Mouse (Mus musculus) telencephalon, adult 2 months (tissue): ENCODE data around the gene Pip5kl1.

Experiments used
- DNase-seq: peaks from one replicate; pipeline ENCODE4 v3.0.0-alpha.2; 2011; ENCODE audit warnings: low read depth, low spot score

Pip5kl1 gene

GRCm38 (mm10) chr2:32574497-32574896, at the start of gene Pip5kl1:
TSS of gene Pip5kl1 (plus strand) at chr2:32574797.
- DNase-seq = no peak

GRCm38 (mm10) chr2:32525816-32526215, 48.8 kb upstream of the Pip5kl1 start:
- no peak for DNase-seq

GRCm38 (mm10) chr2:32527468-32527966, 47.1 kb upstream of the Pip5kl1 start:
- no peak for DNase-seq

- DNase-seq = no peak
Observed at GRCm38 (mm10) chr2:32528326-32528725, 46.3 kb upstream of the Pip5kl1 start.

DNA sequence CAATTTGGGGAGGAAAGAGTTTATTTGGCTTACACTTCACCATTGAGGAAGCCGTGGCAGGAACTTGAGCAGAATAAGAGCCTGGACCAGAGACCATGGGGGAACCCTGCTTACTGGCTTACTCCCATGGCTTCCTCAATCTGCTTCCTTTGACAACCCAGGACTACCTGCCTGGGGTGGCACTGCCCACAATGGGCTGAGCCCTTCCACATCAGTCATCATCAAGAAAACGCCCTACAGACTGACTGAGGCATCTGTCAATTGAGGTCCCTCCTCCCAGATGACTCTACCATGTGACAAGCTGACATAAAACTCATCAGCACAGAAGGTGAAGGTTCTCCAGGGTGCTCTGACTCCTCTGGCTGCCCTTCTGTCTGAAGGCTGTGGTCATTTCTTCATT, 44.1 kb upstream of the Pip5kl1 start:
- DNase-seq = no peak

DNA sequence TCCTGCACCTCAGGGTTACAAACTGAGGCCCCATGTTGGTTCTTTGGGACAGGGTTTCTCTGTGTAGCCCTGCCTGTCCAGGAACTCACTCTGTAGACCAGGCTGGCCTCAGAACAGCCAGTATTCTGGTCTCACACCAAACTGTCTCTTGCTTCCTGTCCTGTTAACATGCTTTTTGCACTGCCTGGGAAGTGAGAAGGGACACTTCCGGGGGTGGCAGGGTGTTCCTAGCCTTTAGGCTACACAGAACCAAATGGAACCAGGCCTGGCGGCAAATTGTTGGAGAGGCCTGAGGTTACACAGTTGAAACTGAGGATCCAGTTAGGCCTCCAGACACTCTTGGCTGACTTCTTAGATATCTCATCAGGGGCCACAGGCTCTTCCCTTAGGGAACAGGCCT, 41.4 kb upstream of the Pip5kl1 start:
- DNase-seq = no peak

DNA sequence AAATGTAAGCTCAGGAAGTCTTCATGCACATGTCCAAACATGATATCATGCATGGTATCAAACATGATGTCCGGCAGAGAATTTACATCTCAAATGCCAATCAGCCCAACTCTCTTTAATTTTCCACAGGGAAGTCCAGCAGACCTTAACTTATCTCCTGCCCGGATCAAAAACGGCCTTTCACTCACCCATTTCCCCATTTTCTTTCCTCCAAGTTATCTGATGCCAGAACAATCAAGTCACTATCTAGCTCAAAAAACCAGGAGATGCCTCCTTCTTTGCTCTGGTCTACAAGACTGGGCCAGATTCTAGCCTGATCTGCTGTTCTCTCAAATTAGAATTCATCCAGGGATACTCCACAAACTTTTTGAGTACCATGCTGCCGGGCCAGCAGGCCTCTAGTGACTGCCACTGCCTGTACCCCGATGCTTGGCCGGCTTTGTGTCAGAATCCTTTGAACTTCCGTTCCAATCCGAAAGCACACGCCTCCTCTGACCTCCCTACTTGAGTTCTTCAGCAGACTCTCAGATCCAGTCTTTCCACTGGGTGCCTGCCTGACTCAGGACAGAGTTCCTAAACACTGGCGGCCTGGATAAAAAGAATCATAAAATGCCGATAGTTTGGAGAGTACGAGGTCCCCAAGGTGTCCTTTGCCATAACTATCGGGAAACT, 40.4 kb upstream of the Pip5kl1 start:
- no peak for DNase-seq

DNA sequence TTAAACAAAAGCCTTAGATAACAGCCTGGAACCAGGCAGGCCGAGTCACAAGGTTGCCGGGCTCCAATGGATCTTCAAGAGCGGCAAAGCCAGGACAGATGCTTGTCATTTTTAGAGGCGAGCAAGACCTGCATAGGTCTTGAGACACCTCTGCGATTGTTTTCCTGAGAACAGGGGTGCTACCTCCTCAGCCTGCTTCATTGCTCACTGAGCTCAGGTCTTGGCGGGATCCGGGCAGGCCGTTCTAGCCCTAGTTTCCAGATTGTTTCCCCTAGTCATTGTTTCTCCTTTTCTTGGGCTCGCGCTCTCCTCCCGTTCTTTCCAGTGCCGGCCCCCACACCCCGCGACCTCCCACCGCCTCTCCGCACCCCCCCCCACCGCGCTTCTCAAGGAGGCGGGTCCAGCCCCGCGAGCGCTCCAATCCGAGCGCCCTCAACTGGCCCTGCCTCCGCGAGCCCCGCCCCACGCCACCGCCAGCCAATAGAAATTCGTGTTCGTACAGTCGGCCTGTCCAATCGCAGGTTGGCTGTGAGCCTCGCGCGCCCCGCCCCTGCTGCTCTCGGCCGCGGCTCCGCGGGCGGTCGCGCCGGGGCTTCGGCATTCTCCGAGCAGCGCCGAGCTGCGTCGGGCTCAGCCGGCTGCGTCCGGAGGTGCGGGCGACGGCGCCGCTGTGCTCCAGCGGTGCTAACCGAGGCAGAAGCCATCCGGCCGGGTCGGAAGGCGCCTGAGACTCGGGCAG, 39.7 kb upstream of the Pip5kl1 start, which contains the start of gene Fam102a:
Fam102a (plus strand) TSS at position 600 of the 739 bp plus-strand sequence.
- DNase-seq = peak; percentile 94

GRCm38 (mm10) chr2:32535501-32535991, 39.1 kb upstream of the Pip5kl1 start:
- no peak for DNase-seq

- DNase-seq = no peak
Observed at GRCm38 (mm10) chr2:32536086-32536633, 38.4 kb upstream of the Pip5kl1 start.

DNA sequence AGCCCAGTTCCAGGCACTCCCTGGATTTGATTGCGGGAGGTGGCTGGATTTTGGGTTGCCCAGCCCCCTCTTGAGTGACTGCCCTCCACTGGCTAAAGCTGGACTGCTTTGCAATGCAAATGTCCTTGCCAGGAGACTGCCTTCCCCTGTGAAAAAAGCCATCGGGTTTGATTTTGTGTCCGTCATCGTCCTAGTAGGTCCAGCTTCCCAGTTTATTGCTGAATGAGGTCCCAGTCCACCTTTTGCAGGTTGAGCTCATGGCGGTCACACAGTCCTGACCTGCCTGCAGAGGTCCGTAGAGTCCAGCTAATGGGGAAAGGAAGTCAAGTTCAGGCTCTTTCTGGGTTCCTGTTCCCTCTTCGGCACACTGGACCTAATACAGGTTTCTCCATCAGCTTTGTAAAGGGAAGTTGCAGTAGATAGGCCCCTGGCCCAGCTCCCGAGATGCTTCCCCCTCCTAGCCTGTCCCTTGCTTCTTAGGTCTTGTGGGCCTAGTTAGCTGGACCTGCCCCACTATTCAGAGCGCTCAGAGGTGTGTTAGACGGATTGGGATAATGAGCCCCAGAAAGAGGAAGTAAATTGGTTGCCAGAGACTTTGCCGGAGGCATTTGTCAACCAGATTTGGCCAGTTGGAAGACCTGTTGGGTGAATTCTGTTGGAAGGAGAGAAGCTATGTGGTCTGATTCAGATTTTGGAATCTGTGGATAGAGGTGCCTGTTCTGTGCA, 37.8 kb upstream of the Pip5kl1 start:
- DNase-seq = no peak

- DNase-seq = no peak
Observed at GRCm38 (mm10) chr2:32537360-32537905, 37.2 kb upstream of the Pip5kl1 start.

DNA sequence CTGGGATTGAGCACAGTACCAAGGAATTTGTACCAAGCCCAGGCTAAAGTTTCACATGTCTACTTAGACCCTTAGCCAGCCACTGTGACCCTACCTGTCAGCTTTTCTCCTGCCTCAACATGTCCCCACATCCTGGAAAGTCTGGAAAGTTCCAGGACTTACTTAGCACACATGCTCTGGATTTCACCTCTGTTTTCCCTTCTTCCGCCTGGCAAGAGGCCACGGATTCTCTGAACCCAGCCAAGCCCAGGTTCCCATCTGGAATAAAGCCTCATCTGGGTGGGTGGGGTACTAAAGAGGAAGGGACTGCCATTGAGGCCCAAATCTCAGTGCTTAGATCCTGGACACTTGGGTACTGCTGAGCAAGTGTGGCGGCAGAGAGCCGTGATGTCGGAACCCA, 36.7 kb upstream of the Pip5kl1 start:
- no peak for DNase-seq

- DNase-seq = no peak
Observed at GRCm38 (mm10) chr2:32538461-32538860, 36.1 kb upstream of the Pip5kl1 start.

DNA sequence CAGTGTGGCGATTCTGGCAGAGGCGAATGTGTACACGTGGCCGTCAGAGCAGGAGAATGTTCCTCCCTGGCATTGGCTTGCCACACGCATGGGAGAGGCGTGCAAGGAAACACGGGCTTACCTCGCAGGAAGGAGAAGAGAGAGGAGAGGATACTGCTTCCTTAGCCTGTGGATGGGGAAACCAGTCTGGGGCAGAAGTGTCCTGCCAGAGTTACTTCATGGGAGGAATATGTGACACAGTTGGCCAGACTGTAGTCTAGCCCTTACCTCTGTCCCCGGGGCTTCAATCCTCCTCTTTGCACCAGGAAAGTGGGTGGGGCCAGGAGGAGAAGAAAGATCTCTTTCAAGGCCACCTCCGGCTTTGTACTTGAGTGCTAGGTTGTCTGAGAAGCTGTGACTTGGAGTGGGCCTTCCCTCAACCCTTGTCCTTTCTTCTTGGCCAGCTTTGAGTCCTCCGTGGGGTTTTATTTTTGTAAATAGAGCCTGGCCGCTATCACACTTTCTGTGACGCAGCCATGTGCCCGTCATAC, 35.1 kb upstream of the Pip5kl1 start:
- DNase-seq = no peak

DNA sequence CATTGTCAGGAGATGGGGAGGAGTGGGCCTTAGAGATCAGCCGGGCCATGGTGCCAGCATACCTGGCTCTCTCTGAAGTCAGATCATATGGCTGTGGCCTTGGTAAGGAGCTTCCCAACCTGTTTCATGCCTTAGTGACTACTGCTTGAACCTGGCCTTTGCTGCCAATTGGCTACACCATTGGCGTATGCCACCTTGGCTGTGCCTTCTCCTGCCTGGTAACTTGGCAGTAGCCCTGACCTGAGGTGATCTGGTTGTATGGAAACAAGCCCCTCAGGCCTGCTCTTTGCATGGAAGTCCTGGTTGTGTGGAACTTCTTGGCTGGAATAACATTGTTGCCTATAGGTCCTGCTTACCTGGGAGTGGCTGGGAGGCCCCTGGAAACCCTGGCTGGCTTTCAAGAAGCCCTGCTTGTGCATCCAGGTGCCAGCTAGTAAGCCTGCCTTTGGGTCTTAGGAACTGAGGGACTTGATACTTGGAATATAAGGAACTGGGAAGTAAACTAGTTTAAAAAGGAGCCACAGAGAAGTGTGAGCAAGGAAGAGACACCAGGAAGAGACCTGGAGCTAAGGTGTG, 33.2 kb upstream of the Pip5kl1 start:
- DNase-seq = no peak

- no peak for DNase-seq
Observed at GRCm38 (mm10) chr2:32541986-32542573, 32.5 kb upstream of the Pip5kl1 start.

DNA sequence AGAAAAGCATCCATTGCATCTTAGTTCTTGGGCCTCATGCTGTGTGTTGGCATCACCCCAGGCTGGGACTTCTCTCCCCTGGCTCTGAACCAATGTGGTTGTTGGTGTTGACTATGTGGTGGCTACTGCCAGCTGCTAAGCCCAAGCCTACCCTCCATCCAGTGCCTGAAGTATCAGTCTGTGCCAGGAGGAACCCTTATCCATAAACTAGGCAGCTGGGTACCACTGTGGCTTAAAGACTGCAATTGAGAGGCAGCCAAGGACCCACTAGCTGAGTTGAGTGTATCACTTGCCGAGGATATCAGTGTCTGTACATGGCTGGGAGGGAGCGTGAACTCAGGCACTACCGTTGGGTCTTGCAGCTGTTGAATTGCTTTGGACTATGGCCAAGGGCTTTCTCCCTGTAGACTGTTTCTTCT, 31.6 kb upstream of the Pip5kl1 start:
- DNase-seq = no peak

DNA sequence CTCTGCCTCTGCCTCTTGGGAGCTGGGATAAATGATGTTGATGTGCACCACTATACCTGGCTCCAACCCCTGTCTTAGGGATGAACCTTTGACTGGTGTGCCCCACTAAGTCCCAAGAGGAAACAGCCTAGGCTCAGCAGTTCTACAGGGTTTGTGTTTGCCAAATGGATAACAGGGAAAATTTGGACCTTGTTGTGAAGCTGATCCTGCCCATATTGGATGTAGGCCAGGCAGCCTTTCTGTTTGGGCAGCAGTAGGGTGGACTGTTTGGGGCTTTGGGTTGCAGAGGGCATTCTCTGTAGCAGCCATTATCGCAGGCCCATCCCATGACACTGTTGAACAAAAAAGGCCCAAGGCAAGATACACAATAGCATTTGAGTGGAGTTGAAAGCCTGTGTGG, 27.6 kb upstream of the Pip5kl1 start:
- DNase-seq = no peak

- DNase-seq = no peak
Observed at GRCm38 (mm10) chr2:32547380-32547779, 27.2 kb upstream of the Pip5kl1 start.
